Mouse (Mus musculus): ENCODE measurements around the gene Setd1a. TPM values are rescaled to one million over a fixed set of nuclear protein-coding genes. Genes with fewer than 3 reads are reported as not detected.

The Setd1a gene
- polyA plus RNA-seq, 1 experiment: 51.7 TPM

DNA sequence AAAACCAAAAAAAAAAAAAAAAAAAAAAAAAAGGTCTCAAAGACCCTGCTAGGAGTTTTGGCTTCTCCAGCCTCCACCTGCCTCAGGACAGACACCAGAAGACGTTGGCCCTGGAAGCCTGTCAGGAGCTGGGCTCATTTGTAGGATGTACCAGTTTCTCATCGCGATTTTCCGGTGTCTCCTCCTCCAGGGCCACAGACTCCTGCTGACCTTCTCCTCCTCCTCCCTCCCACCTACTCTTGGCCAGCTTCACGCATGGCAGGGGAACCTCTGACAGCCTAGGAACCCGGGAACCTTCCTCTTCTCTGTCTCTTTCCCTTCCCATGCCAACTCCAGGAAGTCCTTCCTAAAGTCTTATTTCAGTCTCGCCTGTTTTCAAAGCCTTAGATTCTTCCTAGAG lies 40.6 kb downstream of the Setd1a start:
- no peak overlapping the region for H3K4me3 ChIP-seq (ENCODE audit: low read depth, low read length)
- H3K4me1 ChIP-seq (ENCODE audit: control insufficient read depth, insufficient read depth, low read length): peaks cover 2% of the 10 kb centered on the region
- H3K9me3 ChIP-seq (replicated peaks; ENCODE audit: control insufficient read depth, insufficient read depth, low read length, poor library complexity, severe bottlenecking): no peaks in the 10 kb centered on the region
- no peaks in the 10 kb centered on the region for H3K27me3 ChIP-seq (ENCODE audit: control insufficient read depth, insufficient read depth, low read length, poor library complexity, severe bottlenecking)
- no peak overlapping the region for H3K27ac ChIP-seq (ENCODE audit: insufficient read depth, low read length)
- H3K9ac ChIP-seq (ENCODE audit: low read depth, poor library complexity, severe bottlenecking): no peak overlapping the region
- no peak for TF ChIP-seq CTCF (IDR thresholded peaks at IDR 0.05; ENCODE audit: low read depth, low read length)
- TF ChIP-seq POLR2A (IDR thresholded peaks at IDR 0.05; ENCODE audit: insufficient read depth, low read length): no peak
- TF ChIP-seq EP300 (IDR thresholded peaks at IDR 0.05; ENCODE audit: insufficient read depth, low read depth, low read length): no peak
- no peaks in the 10 kb centered on the region for H3K36me3 ChIP-seq (ENCODE audit: control insufficient read depth, insufficient read depth, low read length, poor library complexity, severe bottlenecking)

DNA sequence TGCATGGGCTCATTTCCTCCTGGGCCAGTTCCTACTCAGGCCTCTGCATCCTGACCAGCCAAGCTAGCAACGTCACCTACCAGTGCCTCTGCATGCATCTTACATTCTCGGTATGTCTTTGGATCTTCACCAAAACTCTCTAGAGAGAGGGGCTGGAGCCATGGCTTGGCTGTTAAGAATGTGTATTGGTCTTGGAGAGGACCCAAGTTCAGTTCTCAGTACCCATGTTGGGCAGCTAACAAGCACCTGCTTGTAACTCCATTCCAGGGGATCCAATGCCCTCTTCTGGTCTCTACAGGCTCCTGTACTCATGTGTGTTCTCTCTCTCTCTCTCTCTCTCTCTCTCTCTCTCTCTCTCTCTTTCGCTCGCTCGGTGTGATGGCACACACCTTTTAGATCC lies 41.3 kb downstream of the Setd1a start:
- Histone ChIP-seq H3K27ac (ENCODE audit: insufficient read depth, low read length) (no peak overlapping the region), H3K9me3 (replicated peaks; ENCODE audit: control insufficient read depth, insufficient read depth, low read length, poor library complexity, severe bottlenecking) (no peaks in the 10 kb centered on the region), H3K4me3 (ENCODE audit: low read depth, low read length) (no peak overlapping the region), H3K36me3 (ENCODE audit: control insufficient read depth, insufficient read depth, low read length, poor library complexity, severe bottlenecking) (no peaks in the 10 kb centered on the region), H3K9ac (ENCODE audit: low read depth, poor library complexity, severe bottlenecking) (no peak overlapping the region), H3K4me1 (ENCODE audit: control insufficient read depth, insufficient read depth, low read length) (peaks cover 2% of the 10 kb centered on the region), H3K27me3 (ENCODE audit: control insufficient read depth, insufficient read depth, low read length, poor library complexity, severe bottlenecking) (no peaks in the 10 kb centered on the region)
- no peak for TF ChIP-seq CTCF (IDR thresholded peaks at IDR 0.05; ENCODE audit: low read depth, low read length)

DNA sequence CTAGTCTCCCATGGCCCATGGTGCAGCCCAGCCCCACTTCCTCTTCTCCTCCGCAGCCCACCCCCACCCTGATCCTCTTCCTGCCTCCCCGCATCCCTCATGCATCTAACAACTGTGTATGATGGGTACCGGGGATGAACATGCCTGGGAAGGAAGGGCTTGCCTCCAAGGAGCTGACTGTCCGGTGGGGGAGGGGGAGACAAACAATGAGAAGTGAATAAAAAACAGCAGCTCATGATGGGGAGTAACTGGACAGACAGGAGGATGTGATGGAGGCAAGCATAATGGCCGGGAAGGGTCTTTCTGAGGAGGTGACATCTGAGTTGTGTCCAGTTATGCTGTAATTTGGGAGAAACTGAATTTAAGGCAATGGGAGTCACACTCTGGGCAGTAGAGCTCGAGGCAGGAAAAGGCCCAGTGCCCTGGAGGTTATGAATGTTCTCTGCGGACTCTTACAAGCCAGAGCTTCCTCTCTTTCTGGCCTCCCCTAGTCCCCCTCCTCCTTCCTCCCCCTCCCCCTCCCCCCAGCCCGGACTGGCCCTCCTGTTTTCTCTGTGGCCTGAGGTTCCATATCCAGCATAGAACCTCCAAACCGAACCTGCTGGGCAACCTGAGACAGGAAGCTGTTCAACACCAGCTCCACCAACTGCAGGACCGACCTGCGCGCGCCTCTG lies 44.5 kb downstream of the Setd1a start:
- Histone ChIP-seq H3K36me3 (ENCODE audit: control insufficient read depth, insufficient read depth, low read length, poor library complexity, severe bottlenecking) (no peaks in the 10 kb centered on the region), H3K9ac (ENCODE audit: low read depth, poor library complexity, severe bottlenecking) (no peak overlapping the region), H3K27me3 (ENCODE audit: control insufficient read depth, insufficient read depth, low read length, poor library complexity, severe bottlenecking) (no peaks in the 10 kb centered on the region), H3K9me3 (replicated peaks; ENCODE audit: control insufficient read depth, insufficient read depth, low read length, poor library complexity, severe bottlenecking) (no peaks in the 10 kb centered on the region), H3K27ac (ENCODE audit: insufficient read depth, low read length) (no peak overlapping the region), H3K4me3 (ENCODE audit: low read depth, low read length) (no peak overlapping the region), H3K4me1 (ENCODE audit: control insufficient read depth, insufficient read depth, low read length) (peaks cover 2% of the 10 kb centered on the region)
- no peak for TF ChIP-seq CTCF (IDR thresholded peaks at IDR 0.05; ENCODE audit: low read depth, low read length)
- TF ChIP-seq POLR2A (IDR thresholded peaks at IDR 0.05; ENCODE audit: insufficient read depth, low read length): no peak
- no peak for TF ChIP-seq EP300 (IDR thresholded peaks at IDR 0.05; ENCODE audit: insufficient read depth, low read depth, low read length)

GRCm38 (mm10) chr7:127822494-127822893 lies 46.0 kb downstream of the Setd1a start:
- H3K36me3 ChIP-seq (ENCODE audit: control insufficient read depth, insufficient read depth, low read length, poor library complexity, severe bottlenecking): no peaks in the 10 kb centered on the region
- H3K27me3 ChIP-seq (ENCODE audit: control insufficient read depth, insufficient read depth, low read length, poor library complexity, severe bottlenecking): no peaks in the 10 kb centered on the region
- H3K4me3 ChIP-seq (ENCODE audit: low read depth, low read length): no peak overlapping the region
- no peak overlapping the region for H3K27ac ChIP-seq (ENCODE audit: insufficient read depth, low read length)
- no peak overlapping the region for H3K9ac ChIP-seq (ENCODE audit: low read depth, poor library complexity, severe bottlenecking)
- peaks cover 2% of the 10 kb centered on the region for H3K4me1 ChIP-seq (ENCODE audit: control insufficient read depth, insufficient read depth, low read length)
- no peak for TF ChIP-seq EP300 (IDR thresholded peaks at IDR 0.05; ENCODE audit: insufficient read depth, low read depth, low read length)
- no peak for TF ChIP-seq CTCF (IDR thresholded peaks at IDR 0.05; ENCODE audit: low read depth, low read length)
- no peak for TF ChIP-seq POLR2A (IDR thresholded peaks at IDR 0.05; ENCODE audit: insufficient read depth, low read length)
- H3K9me3 ChIP-seq (replicated peaks; ENCODE audit: control insufficient read depth, insufficient read depth, low read length, poor library complexity, severe bottlenecking): no peaks in the 10 kb centered on the region

GRCm38 (mm10) chr7:127823236-127824171 lies 47.0 kb downstream of the Setd1a start:
- Histone ChIP-seq H3K4me1 (ENCODE audit: control insufficient read depth, insufficient read depth, low read length) (peaks cover 2% of the 10 kb centered on the region), H3K36me3 (ENCODE audit: control insufficient read depth, insufficient read depth, low read length, poor library complexity, severe bottlenecking) (no peaks in the 10 kb centered on the region), H3K9ac (ENCODE audit: low read depth, poor library complexity, severe bottlenecking) (peak overlapping the region; percentile 61), H3K27me3 (ENCODE audit: control insufficient read depth, insufficient read depth, low read length, poor library complexity, severe bottlenecking) (no peaks in the 10 kb centered on the region), H3K4me3 (ENCODE audit: low read depth, low read length) (peak overlapping the region; percentile 78), H3K9me3 (replicated peaks; ENCODE audit: control insufficient read depth, insufficient read depth, low read length, poor library complexity, severe bottlenecking) (no peaks in the 10 kb centered on the region), H3K27ac (ENCODE audit: insufficient read depth, low read length) (no peak overlapping the region)
- TF ChIP-seq EP300 (IDR thresholded peaks at IDR 0.05; ENCODE audit: insufficient read depth, low read depth, low read length) (no peak), POLR2A (IDR thresholded peaks at IDR 0.05; ENCODE audit: insufficient read depth, low read length) (no peak), CTCF (IDR thresholded peaks at IDR 0.05; ENCODE audit: low read depth, low read length) (peak; percentile 18)

All from ES-Bruce4 (cell line).